Mouse (Mus musculus): ENCODE results near the gene Nmnat1. TPM values are rescaled to one million over a fixed set of nuclear protein-coding genes. Genes with fewer than 3 reads are reported as not detected.

The Nmnat1 gene
- 10.5 and 12.8 TPM in 2 replicates for polyA plus RNA-seq (2015; fragmentation: Nextera tagmentation; extraction: Ambion mirVana)

- Histone ChIP-seq H3K4me3 (peak within 1 kb of the TSS; percentile 82), H3K36me3 (peaks cover 31% of the 10 kb centered on the region), H3K27ac (replicated peaks) (peak within 1 kb of the TSS; percentile 70), H3K27me3 (no peaks in the 10 kb centered on the region), H3K4me1 (peaks cover 19% of the 10 kb centered on the region), H3K9ac (replicated peaks) (peak within 1 kb of the TSS; percentile 69), H3K9me3 (no peaks in the 10 kb centered on the region), H3K4me2 (replicated peaks) (peak within 1 kb of the TSS; percentile 85)
- peak; percentile 99 for ATAC-seq (replicated peaks)
- under 1% methylated on average over 60 of the region's 60 CpGs for WGBS
These were observed at the start of gene Nmnat1, which contains the start of gene Lzic for GRCm38 (mm10) chr4:149485053-149485824. Gene Nmnat1 (minus strand): TSS chr4:149485202. Gene Lzic (plus strand): TSS chr4:149485229.

GRCm38 (mm10) chr4:149529691-149530090, 44.7 kb upstream of the Nmnat1 start:
- no peaks in the 10 kb centered on the region for H3K9me3 ChIP-seq
- no peak overlapping the region; the same call in 1 of the 2 replicates for H3K27ac ChIP-seq (replicated peaks)
- peaks cover 9% of the 10 kb centered on the region for H3K4me1 ChIP-seq
- H3K4me3 ChIP-seq: no peak overlapping the region
- no peaks in the 10 kb centered on the region for H3K27me3 ChIP-seq
- H3K4me2 ChIP-seq (replicated peaks): no peak overlapping the region
- no peak overlapping the region for H3K9ac ChIP-seq (replicated peaks)
- ATAC-seq (replicated peaks): no peak
- 87% methylated on average over 6 of the region's 6 CpGs for WGBS
- no peaks in the 10 kb centered on the region for H3K36me3 ChIP-seq

- ATAC-seq (replicated peaks): no peak
- H3K27ac ChIP-seq (replicated peaks): no peak overlapping the region
These were observed 42.8 kb upstream of the Nmnat1 start for GRCm38 (mm10) chr4:149527621-149528354.

GRCm38 (mm10) chr4:149526330-149526729, 41.3 kb upstream of the Nmnat1 start:
- Histone ChIP-seq H3K4me1 (peaks cover 13% of the 10 kb centered on the region), H3K27me3 (no peaks in the 10 kb centered on the region), H3K4me2 (replicated peaks) (no peak overlapping the region), H3K9me3 (no peaks in the 10 kb centered on the region), H3K36me3 (no peaks in the 10 kb centered on the region), H3K27ac (replicated peaks) (no peak overlapping the region), H3K9ac (replicated peaks) (no peak overlapping the region), H3K4me3 (no peak overlapping the region)
- no peak for ATAC-seq (replicated peaks)
- 23% methylated on average over 7 of the region's 7 CpGs for WGBS

More at GRCm38 (mm10) chr4:149527621-149528354, 42.8 kb upstream of the Nmnat1 start:
- Histone ChIP-seq H3K27me3 (no peaks in the 10 kb centered on the region), H3K9ac (replicated peaks) (no peak overlapping the region), H3K4me3 (no peak overlapping the region), H3K4me1 (peaks cover 13% of the 10 kb centered on the region), H3K4me2 (replicated peaks) (no peak overlapping the region), H3K36me3 (no peaks in the 10 kb centered on the region), H3K9me3 (no peaks in the 10 kb centered on the region)
- WGBS: 82% methylated on average over 15 of the region's 15 CpGs

- Histone ChIP-seq H3K9ac (replicated peaks) (no peak overlapping the region), H3K36me3 (no peaks in the 10 kb centered on the region), H3K27me3 (no peaks in the 10 kb centered on the region), H3K9me3 (no peaks in the 10 kb centered on the region), H3K4me2 (replicated peaks) (no peak overlapping the region), H3K4me3 (no peak overlapping the region), H3K27ac (replicated peaks) (no peak overlapping the region), H3K4me1 (peaks cover 15% of the 10 kb centered on the region)
- 79% methylated on average over 6 of the region's 6 CpGs for WGBS
- no peak for ATAC-seq (replicated peaks)
These were observed 40.8 kb upstream of the Nmnat1 start for GRCm38 (mm10) chr4:149525811-149526210.

- 83% methylated on average over 4 of the region's 4 CpGs for WGBS
- Histone ChIP-seq H3K4me1 (peaks cover 15% of the 10 kb centered on the region), H3K27ac (replicated peaks) (no peak overlapping the region), H3K4me3 (no peak overlapping the region), H3K4me2 (replicated peaks) (no peak overlapping the region), H3K9ac (replicated peaks) (no peak overlapping the region), H3K27me3 (no peaks in the 10 kb centered on the region), H3K9me3 (no peaks in the 10 kb centered on the region), H3K36me3 (no peaks in the 10 kb centered on the region)
- ATAC-seq (replicated peaks): no peak
These were observed 40.2 kb upstream of the Nmnat1 start for GRCm38 (mm10) chr4:149525170-149525569.

- Histone ChIP-seq H3K27me3 (no peaks in the 10 kb centered on the region), H3K9me3 (no peaks in the 10 kb centered on the region), H3K4me1 (peaks cover 25% of the 10 kb centered on the region), H3K4me3 (no peak overlapping the region), H3K36me3 (no peaks in the 10 kb centered on the region), H3K27ac (replicated peaks) (no peak overlapping the region), H3K9ac (replicated peaks) (no peak overlapping the region), H3K4me2 (replicated peaks) (no peak overlapping the region)
- ATAC-seq (replicated peaks): no peak
- 40% methylated on average over 6 of the region's 6 CpGs for WGBS
These were observed 39.0 kb upstream of the Nmnat1 start for GRCm38 (mm10) chr4:149523961-149524360.

- Histone ChIP-seq H3K4me1 (peaks cover 31% of the 10 kb centered on the region), H3K4me2 (replicated peaks) (no peak overlapping the region), H3K4me3 (no peak overlapping the region), H3K36me3 (no peaks in the 10 kb centered on the region), H3K9me3 (no peaks in the 10 kb centered on the region), H3K9ac (replicated peaks) (no peak overlapping the region), H3K27me3 (no peaks in the 10 kb centered on the region), H3K27ac (replicated peaks) (no peak overlapping the region)
- no peak for ATAC-seq (replicated peaks)
- WGBS: 70% methylated on average over 10 of the region's 10 CpGs
These were observed 36.3 kb upstream of the Nmnat1 start for GRCm38 (mm10) chr4:149521258-149521657.

- peak overlapping the region; percentile 72 for H3K27ac ChIP-seq (replicated peaks)
- H3K9ac ChIP-seq (replicated peaks): peak overlapping the region; percentile 79
- no peaks in the 10 kb centered on the region for H3K36me3 ChIP-seq
- WGBS: 2% methylated on average over 49 of the region's 52 CpGs
- H3K9me3 ChIP-seq: no peaks in the 10 kb centered on the region
- H3K27me3 ChIP-seq: no peaks in the 10 kb centered on the region
- peak overlapping the region; percentile 91 for H3K4me2 ChIP-seq (replicated peaks)
- ATAC-seq (replicated peaks): peak; percentile 36
- peaks cover 24% of the 10 kb centered on the region for H3K4me1 ChIP-seq
- H3K4me3 ChIP-seq: peak overlapping the region; percentile 86
These were observed 33.6 kb upstream of the Nmnat1 start for GRCm38 (mm10) chr4:149518351-149519220.

- Histone ChIP-seq H3K9me3 (no peaks in the 10 kb centered on the region), H3K36me3 (no peaks in the 10 kb centered on the region), H3K27ac (replicated peaks) (peak within 1 kb of the TSS; percentile 72), H3K4me2 (replicated peaks) (peak within 1 kb of the TSS; percentile 91), H3K9ac (replicated peaks) (peak within 1 kb of the TSS; percentile 79), H3K4me3 (peak within 1 kb of the TSS; percentile 86), H3K27me3 (no peaks in the 10 kb centered on the region), H3K4me1 (peaks cover 21% of the 10 kb centered on the region)
- WGBS: under 1% methylated on average over 45 of the region's 46 CpGs
- ATAC-seq (replicated peaks): peak; percentile 98
These were observed 32.9 kb upstream of the Nmnat1 start, which contains the start of gene Ctnnbip1 for GRCm38 (mm10) chr4:149517868-149518340. Gene Ctnnbip1 (plus strand): TSS chr4:149518236.

GRCm38 (mm10) chr4:149515706-149516105, 30.7 kb upstream of the Nmnat1 start:
- Histone ChIP-seq H3K9me3 (no peaks in the 10 kb centered on the region), H3K4me1 (peaks cover 33% of the 10 kb centered on the region), H3K36me3 (no peaks in the 10 kb centered on the region), H3K27me3 (no peaks in the 10 kb centered on the region), H3K4me2 (replicated peaks) (no peak overlapping the region), H3K9ac (replicated peaks) (no peak overlapping the region), H3K27ac (replicated peaks) (no peak overlapping the region), H3K4me3 (no peak overlapping the region)
- 93% methylated on average over 5 of the region's 5 CpGs for WGBS
- no peak for ATAC-seq (replicated peaks)
